Mouse (Mus musculus): ENCODE results near the gene Faf2.
"Not testable (repeated sequence)": the region's sequence is repeated elsewhere in the genome, so short reads cannot be mapped to it uniquely, and the experiment has no call there.

The Faf2 gene

GRCm38 (mm10) chr13:54607204-54607603 lies 14.4 kb upstream of the Faf2 start:
- no peak for DNase-seq

- DNase-seq, result no peak
Observed at GRCm38 (mm10) chr13:54608002-54608401, 13.6 kb upstream of the Faf2 start.

GRCm38 (mm10) chr13:54608666-54609065 lies 12.9 kb upstream of the Faf2 start:
- no peak for DNase-seq

GRCm38 (mm10) chr13:54609301-54609700 lies 12.3 kb upstream of the Faf2 start:
- no peak for DNase-seq

- DNase-seq, result no peak
Observed at GRCm38 (mm10) chr13:54610613-54610971, 11.0 kb upstream of the Faf2 start.

- DNase-seq, result peak; percentile 94
Observed at GRCm38 (mm10) chr13:54610972-54611754, 10.4 kb upstream of the Faf2 start, which contains the start of gene Cltb. TSS of gene Cltb (minus strand) at chr13:54611344.

- DNase-seq, result not testable (repeated sequence)
Observed at GRCm38 (mm10) chr13:54613141-54613540, 8.4 kb upstream of the Faf2 start.

GRCm38 (mm10) chr13:54616307-54616706 lies 5.3 kb upstream of the Faf2 start:
- DNase-seq, result no peak

- DNase-seq, result no peak
Observed at GRCm38 (mm10) chr13:54616998-54617397, 4.6 kb upstream of the Faf2 start.

- no peak for DNase-seq
Observed at GRCm38 (mm10) chr13:54621960-54622521, 457 bp downstream of the Faf2 start.

- DNase-seq, result no peak
Observed at GRCm38 (mm10) chr13:54629128-54629527, 7.5 kb downstream of the Faf2 start.

GRCm38 (mm10) chr13:54632731-54633277 lies 11.2 kb downstream of the Faf2 start:
- no peak for DNase-seq

- DNase-seq, result no peak
Observed at GRCm38 (mm10) chr13:54635011-54635410, 13.4 kb downstream of the Faf2 start.

- no peak for DNase-seq
Observed at GRCm38 (mm10) chr13:54650461-54650860, 28.9 kb downstream of the Faf2 start.

GRCm38 (mm10) chr13:54660877-54661276 lies 39.3 kb downstream of the Faf2 start:
- no peak for DNase-seq

- no peak for DNase-seq
Observed at GRCm38 (mm10) chr13:54661358-54661757, 39.8 kb downstream of the Faf2 start.

- no peak for DNase-seq
Observed at GRCm38 (mm10) chr13:54663999-54664398, 42.4 kb downstream of the Faf2 start.

- no peak for DNase-seq
Observed at GRCm38 (mm10) chr13:54664509-54664908, 42.9 kb downstream of the Faf2 start.

GRCm38 (mm10) chr13:54665062-54665461 lies 43.5 kb downstream of the Faf2 start:
- no peak for DNase-seq

- no peak for DNase-seq
Observed at GRCm38 (mm10) chr13:54670491-54670890, 48.9 kb downstream of the Faf2 start.

- DNase-seq, result no peak
Observed at GRCm38 (mm10) chr13:54675895-54676590, 54.5 kb downstream of the Faf2 start.

- no peak for DNase-seq
Observed at GRCm38 (mm10) chr13:54678263-54678662, 56.7 kb downstream of the Faf2 start.

- DNase-seq, result no peak
Observed at GRCm38 (mm10) chr13:54680184-54680853, 58.7 kb downstream of the Faf2 start.
